Mouse (Mus musculus) adrenal gland, adult 8-10 months (tissue): ENCODE data around the gene Shroom3. TPM values are rescaled to one million over a fixed set of nuclear protein-coding genes. Genes with fewer than 3 reads are reported as not detected.
A peak's percentile ranks its signal among the peaks of the same experiment; 100 is the strongest.

Source experiments
- DNase-seq: peaks from one replicate; pipeline ENCODE4 v3.0.0; 2022
- total RNA-seq, 4 experiments: library from RNA; stranded (reverse); gene quantifications; 2 replicates each; pipeline ENCODE4 v1.2.4; 2022

The Shroom3 gene
- total RNA-seq, 4 experiments from 2014 or later, result 9.0 to 12.4 (median 10.8) TPM

GRCm38 (mm10) chr5:92856346-92856745 lies 173.1 kb downstream of the Shroom3 start:
- peak; percentile 11 for DNase-seq

GRCm38 (mm10) chr5:92857177-92857576 lies 173.9 kb downstream of the Shroom3 start:
- no peak for DNase-seq

DNA sequence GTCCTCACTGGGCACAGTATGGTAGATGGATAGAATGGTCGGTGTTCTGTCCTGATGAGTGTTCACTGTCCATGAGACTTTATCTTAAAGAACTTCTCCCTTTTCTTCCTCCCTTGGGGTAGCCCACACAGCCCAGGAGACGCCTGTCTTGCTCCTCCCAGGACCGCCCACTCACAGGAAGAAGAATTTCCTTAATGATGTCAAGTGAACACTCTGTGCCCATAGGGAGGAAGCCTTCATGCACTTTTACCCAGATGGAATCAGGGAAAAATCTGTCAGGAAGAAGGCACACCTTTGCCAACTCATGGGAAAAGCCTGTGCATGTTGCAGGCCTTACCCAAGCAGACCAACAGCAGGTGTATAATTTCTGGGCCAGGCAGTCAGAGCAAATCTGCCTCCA lies 174.9 kb downstream of the Shroom3 start:
- DNase-seq, result no peak

DNA sequence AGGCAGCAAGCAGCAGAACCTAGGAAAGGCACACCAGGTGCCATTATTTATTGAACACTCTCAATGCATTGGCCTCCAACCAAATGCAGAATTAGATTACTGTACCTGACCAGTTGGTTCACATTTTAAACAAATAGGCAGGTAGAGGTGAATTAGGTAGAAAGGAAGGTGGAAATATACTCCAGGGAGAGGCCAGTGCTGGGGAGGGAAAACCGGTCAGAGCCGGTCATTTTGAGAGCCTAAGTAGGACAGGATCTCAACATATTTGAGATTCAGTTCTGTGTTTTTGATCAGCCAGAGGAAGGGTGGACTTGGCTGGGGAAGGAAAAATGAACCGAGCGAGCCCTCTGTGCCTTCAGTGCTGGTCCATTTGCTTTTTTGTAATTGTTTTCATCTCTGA lies 175.3 kb downstream of the Shroom3 start:
- no peak for DNase-seq

- DNase-seq, result no peak
Observed at GRCm38 (mm10) chr5:92861416-92862112, 178.3 kb downstream of the Shroom3 start.

DNA sequence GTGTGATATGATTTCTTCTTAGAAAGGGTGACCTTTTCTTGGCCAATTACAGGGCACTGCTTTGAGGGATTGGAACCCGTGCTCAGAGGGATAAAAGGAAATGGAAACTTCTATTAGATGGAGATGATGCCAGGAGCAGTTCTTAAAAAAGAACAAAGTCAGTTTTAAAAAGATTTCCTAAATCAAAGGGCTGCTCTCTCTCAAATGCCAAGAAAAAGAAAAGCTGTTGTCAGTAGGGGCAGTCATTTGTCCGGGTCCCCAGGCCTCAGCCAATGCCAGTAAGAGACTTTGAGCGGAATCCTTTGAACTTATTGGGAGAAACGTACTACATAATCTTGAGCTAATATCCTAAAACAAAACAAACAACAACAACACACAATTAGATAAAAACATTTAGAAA lies 181.9 kb downstream of the Shroom3 start:
- DNase-seq, result no peak

GRCm38 (mm10) chr5:92866546-92866945 lies 183.3 kb downstream of the Shroom3 start:
- no peak for DNase-seq

DNA sequence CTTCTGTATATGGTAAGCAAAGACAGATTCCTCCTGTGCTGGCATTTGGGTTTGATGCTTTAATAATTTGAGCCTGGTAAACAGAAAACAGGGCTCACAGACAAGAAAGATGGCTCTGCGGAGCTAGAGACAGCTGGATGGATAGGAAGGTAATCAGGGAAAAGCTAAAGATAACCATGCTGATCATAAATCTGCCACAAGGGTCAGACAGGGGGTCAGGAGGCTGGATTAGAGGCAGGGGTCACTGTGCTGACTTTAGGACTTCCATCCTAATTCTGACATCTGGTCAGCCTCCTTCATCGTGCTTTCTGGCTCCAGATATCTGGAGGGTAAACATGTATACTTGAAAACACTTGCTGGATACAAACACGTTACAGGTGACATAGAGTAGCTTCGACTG lies 184.0 kb downstream of the Shroom3 start:
- no peak for DNase-seq

DNA sequence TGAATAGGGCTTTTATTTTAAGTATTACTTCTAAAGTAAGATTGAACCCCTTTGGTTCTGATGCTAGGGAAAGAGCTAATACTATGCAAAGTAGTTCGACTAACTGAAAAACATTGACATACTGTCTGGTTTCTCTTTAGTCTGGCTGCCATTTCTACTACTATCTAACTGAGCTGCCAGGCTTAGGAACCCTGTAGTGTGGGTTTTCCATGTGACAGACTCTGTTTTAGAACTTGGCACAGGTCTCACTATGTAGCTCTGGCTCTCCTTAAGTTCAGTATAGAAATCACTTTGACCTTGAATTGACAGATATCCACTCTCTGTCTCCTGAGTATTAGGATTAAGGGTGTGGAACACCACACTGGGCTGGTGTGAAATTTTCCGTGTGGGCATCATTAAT lies 185.0 kb downstream of the Shroom3 start:
- no peak for DNase-seq

DNA sequence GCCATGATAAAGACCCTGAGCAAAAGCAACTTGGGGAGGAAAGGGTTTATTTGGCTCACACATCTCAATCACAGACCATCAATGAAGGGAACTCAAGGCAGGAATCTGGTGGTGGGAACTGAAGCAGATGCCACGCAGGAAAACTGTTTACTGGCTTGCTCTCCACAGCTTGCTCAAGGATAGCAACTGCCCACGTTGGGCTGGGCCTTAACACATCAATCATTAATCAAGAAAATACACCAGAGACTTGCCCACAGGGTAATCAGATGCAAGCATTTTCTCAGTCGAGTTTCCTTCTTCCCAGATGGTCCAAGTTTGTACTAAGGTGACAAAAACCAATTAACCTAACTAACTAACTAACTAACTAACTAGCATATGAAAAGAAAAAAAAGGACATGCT lies 187.8 kb downstream of the Shroom3 start:
- no peak for DNase-seq

GRCm38 (mm10) chr5:92872182-92872581 lies 188.9 kb downstream of the Shroom3 start:
- DNase-seq, result no peak

GRCm38 (mm10) chr5:92872991-92873390 lies 189.8 kb downstream of the Shroom3 start:
- no peak for DNase-seq

DNA sequence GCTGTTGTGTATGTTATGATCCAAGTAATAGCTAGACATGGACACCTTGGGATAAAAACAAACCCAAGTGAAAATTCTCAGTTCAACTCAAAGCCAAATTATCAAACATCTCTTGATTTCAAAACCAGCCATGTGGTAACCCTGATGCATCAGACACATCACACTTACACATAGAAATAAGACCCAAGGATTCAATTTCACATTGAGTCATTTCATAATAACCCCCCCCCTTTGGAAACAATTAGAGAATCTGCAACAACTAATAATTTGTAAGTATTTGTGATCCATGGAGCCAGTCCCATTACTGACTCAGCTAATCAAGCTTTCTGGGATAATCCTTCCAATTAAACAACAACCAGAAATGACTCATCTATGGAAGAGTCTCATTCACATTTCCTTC lies 190.3 kb downstream of the Shroom3 start:
- no peak for DNase-seq

DNA sequence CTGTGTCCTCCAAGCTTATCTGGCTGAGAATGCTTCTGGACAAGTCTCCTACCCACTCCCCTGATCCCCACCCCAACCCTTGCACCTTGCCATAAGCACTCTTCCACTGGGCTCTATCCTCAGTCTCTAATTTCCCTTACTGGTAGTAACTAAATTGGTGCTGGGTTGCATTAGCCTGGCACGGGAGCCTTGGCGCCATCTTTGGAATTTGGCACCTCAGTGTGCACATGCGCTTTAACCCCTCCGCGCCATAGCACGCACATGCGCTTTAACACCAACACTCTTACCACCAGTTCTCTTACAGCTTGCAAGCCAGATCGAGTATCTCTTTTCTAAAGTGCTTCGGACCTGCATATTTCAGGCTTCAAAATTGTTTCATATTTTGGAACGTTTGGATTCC lies 192.6 kb downstream of the Shroom3 start:
- no peak for DNase-seq

GRCm38 (mm10) chr5:92877104-92877503 lies 193.9 kb downstream of the Shroom3 start:
- no peak for DNase-seq

DNA sequence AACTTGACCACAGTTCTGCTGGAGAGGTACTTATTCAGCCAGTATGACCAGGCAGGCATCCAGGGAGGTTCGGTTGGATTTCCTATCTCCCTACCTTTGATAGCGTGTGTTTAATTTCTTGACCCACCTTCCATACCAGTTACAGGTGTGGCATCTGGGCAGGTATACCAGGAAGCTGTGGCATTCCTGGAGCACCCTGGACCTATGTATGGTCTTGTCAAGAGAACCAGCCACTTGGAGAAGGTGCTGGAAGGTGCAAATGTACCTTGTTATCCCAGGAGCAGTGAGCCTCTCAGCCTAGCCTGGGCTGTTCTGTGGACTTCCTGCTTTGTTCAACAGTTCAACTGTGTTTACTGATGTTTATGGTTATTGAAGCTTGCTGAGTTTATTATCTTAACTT lies 197.2 kb downstream of the Shroom3 start:
- DNase-seq, result no peak

DNA sequence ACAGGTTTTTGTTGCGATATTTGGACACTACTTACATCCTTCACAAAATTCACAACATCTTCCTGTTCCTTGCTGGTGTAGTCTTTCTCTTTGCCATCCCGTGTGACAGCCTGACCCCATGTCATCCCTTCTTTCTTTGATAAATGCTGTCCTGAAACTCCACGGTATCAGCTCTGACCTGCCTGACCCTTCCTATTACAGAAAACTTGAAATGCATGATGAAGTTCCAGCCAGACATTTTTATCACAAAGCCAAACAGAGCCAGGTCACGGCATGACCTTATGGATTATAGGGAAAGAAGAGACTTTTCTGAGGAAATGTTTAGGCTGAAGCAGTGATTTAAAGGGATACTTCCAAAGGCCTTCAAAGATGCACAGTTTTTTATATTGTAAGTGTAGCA lies 197.7 kb downstream of the Shroom3 start:
- no peak for DNase-seq

- no peak for DNase-seq
Observed at GRCm38 (mm10) chr5:92886141-92886540, 202.9 kb downstream of the Shroom3 start.

DNA sequence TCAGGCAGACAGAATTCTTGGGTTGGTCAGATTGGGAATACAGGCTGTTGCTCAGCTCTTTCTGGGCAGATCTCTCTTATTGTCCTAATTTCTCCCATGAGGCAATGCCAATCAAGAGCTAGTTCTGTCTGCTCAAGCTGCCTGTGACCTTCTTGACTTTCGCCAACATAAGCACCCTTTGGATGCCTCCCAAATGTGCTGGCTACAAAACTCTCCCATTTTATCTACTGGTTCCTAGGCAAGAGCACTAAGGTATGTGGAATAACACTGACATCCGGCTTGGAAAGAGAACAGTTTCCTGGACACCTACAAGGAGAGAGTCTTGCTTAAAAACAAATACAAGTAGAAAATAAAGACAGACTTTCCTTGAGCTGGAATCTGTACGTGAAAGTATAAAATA lies 204.3 kb downstream of the Shroom3 start:
- no peak for DNase-seq

DNA sequence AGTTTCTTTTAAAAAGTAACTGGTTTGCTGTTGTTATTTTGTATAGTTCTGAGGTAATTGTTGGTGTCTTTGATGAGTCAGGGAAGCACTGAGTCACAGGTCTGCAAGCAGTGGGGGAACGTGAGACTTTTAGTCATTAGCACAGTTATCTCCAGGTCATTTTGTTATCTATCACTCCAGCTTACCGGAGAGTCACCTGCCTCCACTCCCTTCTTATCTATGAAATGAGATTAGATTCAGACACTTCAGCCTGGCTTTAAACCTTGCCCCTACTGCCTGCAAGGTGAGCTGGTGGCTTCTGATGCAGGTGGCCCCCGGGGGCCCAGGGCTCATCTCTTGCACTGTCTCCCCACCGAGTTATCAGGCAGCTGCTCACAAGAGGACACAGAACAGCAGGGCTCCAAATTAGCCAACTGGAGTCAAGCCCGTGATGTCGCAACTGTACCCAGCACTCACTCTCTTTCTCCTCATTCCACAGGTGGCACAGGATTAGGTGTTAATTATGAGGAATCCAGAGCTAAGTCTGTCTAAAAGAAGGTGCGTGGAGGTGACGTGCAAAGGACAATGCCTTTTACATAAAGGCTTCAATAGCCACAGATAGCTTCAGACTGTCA lies 205.5 kb downstream of the Shroom3 start:
- no peak for DNase-seq

GRCm38 (mm10) chr5:92890902-92891301 lies 207.7 kb downstream of the Shroom3 start:
- DNase-seq, result no peak

GRCm38 (mm10) chr5:92893284-92893683 lies 210.0 kb downstream of the Shroom3 start:
- no peak for DNase-seq

DNA sequence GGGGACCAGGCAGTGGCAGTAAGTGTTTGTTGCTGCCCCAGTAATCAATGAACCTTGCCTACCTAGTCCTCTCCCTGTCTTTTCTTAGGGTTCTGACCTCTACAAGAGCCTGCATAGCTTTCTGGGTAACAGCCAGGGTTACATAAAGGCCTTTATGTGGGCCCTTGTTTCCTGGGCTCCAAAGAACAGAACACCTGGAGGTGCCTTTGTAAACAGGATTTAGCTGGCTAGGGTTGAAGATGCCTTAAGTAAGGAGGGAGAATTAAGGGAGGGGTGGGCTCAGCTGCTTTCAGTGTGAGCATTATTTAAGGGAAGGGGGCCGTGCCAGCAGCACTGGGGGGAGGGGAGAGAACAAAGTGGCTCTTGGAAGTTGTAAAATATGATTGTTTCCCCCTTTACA lies 210.5 kb downstream of the Shroom3 start:
- no peak for DNase-seq

DNA sequence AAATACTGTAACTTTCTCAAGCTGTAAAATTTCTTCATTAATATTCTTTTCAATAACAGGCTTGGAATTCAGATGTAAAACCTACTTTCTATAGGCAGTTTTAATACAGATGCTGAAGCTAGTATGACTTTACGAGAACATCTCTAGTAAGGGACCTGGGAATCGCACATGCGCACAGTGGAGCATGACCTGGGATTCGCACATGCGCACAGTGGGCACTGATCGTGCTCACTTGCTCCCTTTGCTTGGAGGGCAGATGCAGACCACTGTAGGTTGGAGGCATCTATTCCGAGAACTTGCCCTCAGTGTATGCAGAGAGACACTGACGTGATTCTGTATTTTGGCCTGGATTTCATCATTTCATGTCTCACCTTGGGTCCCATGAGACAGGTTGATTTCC lies 212.6 kb downstream of the Shroom3 start:
- DNase-seq, result no peak
